Mouse (Mus musculus) kidney, adult 2 months (tissue): ENCODE measurements at regions not wholly inside any gene's neighbourhood (a gene's known extent, or its start where the extent isn't known, plus 50 kb on each side); places are given as distances from the start of the nearest gene placed in this dataset.

Experiments
- CTCF ChIP-seq: fragments of 200-500 bp; conservative IDR thresholded peaks from 2 replicates; pipeline ENCODE4 v1.5.1; 2011; ENCODE audit warnings: low read depth, mild to moderate bottlenecking, control low read depth, low read length, moderate library complexity, mixed read lengths; ENCODE audit not compliant: insufficient read depth, insufficient read length
- POLR2A ChIP-seq: fragments of 200-500 bp; IDR thresholded peaks from one replicate; pipeline ENCODE4 v1.6.1; 2011; ENCODE audit warnings: low read depth, low read length, control low read depth

DNA sequence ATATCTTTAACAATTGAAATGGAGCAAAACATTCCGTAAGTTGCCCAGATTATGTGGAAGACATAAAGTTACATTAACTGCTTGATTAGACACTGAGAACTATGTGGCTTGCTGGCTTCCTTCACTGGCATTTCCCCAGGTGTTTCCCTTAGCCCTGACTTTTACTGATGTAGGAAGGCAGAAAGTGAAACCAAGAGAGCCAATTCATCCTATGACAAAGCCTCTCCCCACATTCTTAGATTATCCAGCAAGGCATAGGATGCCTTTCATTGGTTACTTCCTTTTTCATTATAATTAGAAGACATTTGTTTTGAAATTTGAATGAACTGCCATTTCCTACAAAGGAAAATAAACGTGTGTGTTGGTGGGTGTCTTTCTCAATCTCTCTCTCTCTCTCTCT lies 72.1 kb downstream of the Cdc42ep3 start:
- TF ChIP-seq POLR2A (no peak), CTCF (no peak)
